39 mouse cellular contexts compared by ENCODE assay signal in genomic region chr1:80459923-80460322, GRCm38 (mm10). TPM values are rescaled to one million over a fixed set of nuclear protein-coding genes. Genes with fewer than 3 reads are reported as not detected.
"Had no signal": no experiment of that assay in that cellular context is flagged by ENCODE, and none has a peak within 500 bp of the region (broad histone marks: within the 10 kb centered on the region; RNA-seq: fewer than 3 reads in every experiment).

No protein-coding gene starts in this region.

- H3K27me3 ChIP-seq: heart, embryonic 13.5 days; heart, embryonic 15.5 days; hindbrain, embryonic 12.5 days; intestine, embryonic 15.5 days; limb, embryonic 12.5 days; liver, embryonic 13.5 days; liver, embryonic 15.5 days had no signal

- ATAC-seq: hindbrain, embryonic 16.5 days; inflammation-experienced regulatory T-cells, adult 6 months; intestine, embryonic 15.5 days; intestine, postnatal 0 days had no signal

- H3K4me1 ChIP-seq: heart, embryonic 13.5 days; heart, embryonic 15.5 days; hindbrain, embryonic 12.5 days; intestine, embryonic 15.5 days; limb, embryonic 10.5 days; limb, embryonic 12.5 days; liver, embryonic 13.5 days; liver, embryonic 15.5 days had no signal

- H3K9ac ChIP-seq: heart, embryonic 13.5 days; heart, embryonic 15.5 days; hindbrain, embryonic 12.5 days; hindbrain, embryonic 14.5 days; intestine, embryonic 15.5 days; limb, embryonic 12.5 days; liver, embryonic 13.5 days; liver, embryonic 15.5 days had no signal

- H3K4me3 ChIP-seq: heart, adult 2 months; heart, embryonic 13.5 days; heart, embryonic 15.5 days; hindbrain, embryonic 12.5 days; intestine, embryonic 15.5 days; layer of hippocampus, adult 2 months; left cerebral cortex, adult 2 months; limb, embryonic 10.5 days; limb, embryonic 12.5 days; liver, embryonic 13.5 days; liver, embryonic 15.5 days had no signal

- H3K36me3 ChIP-seq: heart, embryonic 13.5 days; heart, embryonic 15.5 days; hindbrain, embryonic 12.5 days; intestine, embryonic 15.5 days; limb, embryonic 10.5 days; limb, embryonic 12.5 days; liver, embryonic 13.5 days; liver, embryonic 15.5 days had no signal

- DNase-seq: gastrocnemius, postnatal 14 days; gastrocnemius, postnatal 36 days; heart, adult 11 months; heart, adult 2 months; heart, postnatal 14 days; heart, postnatal 36 days; kidney, adult 18-20 months; kidney, adult 8-10 months; kidney, postnatal 10 days; kidney, postnatal 25 days; kidney, postnatal 4 days; liver; liver, embryonic 13.5 days had no signal

- H3K4me2 ChIP-seq: heart, embryonic 11.5 days; heart, embryonic 13.5 days; heart, embryonic 15.5 days; hindbrain, embryonic 12.5 days; hindbrain, embryonic 14.5 days; intestine, embryonic 15.5 days; limb, embryonic 12.5 days; liver, embryonic 11.5 days; liver, embryonic 13.5 days; liver, embryonic 15.5 days had no signal

- H3K9me3 ChIP-seq: heart, embryonic 13.5 days; heart, embryonic 15.5 days; hindbrain, embryonic 12.5 days; intestine, embryonic 15.5 days; limb, embryonic 10.5 days; limb, embryonic 12.5 days; liver, embryonic 13.5 days; liver, embryonic 15.5 days had no signal

- H3K27ac ChIP-seq: heart, adult 2 months; heart, embryonic 13.5 days; heart, embryonic 15.5 days; hindbrain, embryonic 12.5 days; hindbrain, embryonic 14.5 days; intestine, embryonic 15.5 days; layer of hippocampus, adult 2 months; left cerebral cortex, adult 2 months; limb, embryonic 10.5 days; limb, embryonic 12.5 days; liver, embryonic 13.5 days; liver, embryonic 15.5 days had no signal

RNA-seq across cellular contexts. Expression of gene Gm45261, which starts 1.3 kb away (rescaled TPM):
- total RNA-seq: gastrocnemius, adult 8-10 months; gastrocnemius, postnatal 14 days; gastrocnemius, postnatal 36 days; heart, adult 2 months; heart, postnatal 14 days; heart, postnatal 36 days; hematopoietic stem cell, adult 5-6 weeks; layer of hippocampus, adult 2 months; layer of hippocampus, postnatal 10 days; layer of hippocampus, postnatal 25 days; left cerebral cortex, adult 2 months; left cerebral cortex, postnatal 14 days; left cerebral cortex, postnatal 36 days had no signal
- polyA plus RNA-seq: gonadal fat pad, adult 2 months; heart, adult 2 months; heart, embryonic 11.5 days; heart, embryonic 13.5 days; heart, embryonic 15.5 days; heart, postnatal 0 days; hindbrain, embryonic 12.5 days; hindbrain, embryonic 14.5 days; hindbrain, embryonic 16.5 days; inflammation-experienced regulatory T-cells, adult 6 months; intestine, embryonic 15.5 days; intestine, postnatal 0 days; kidney, embryonic 14.5 days; kidney, embryonic 16.5 days; limb, embryonic 10.5 days; limb, embryonic 12.5 days; limb, embryonic 14.5 days; liver, embryonic 11.5 days; liver, embryonic 13.5 days; liver, embryonic 15.5 days had no signal
